Mouse (Mus musculus) urinary bladder, adult 18-20 months (tissue): Measurements from ENCODE around the gene Ero1l.

Source experiments
- DNase-seq, 2 experiments: peaks; one replicate each; pipeline ENCODE4 v3.0.0; 2022; ENCODE audit warnings: low spot score in 2 of 2, mixed read lengths in 2 of 2

Ero1l gene

DNA sequence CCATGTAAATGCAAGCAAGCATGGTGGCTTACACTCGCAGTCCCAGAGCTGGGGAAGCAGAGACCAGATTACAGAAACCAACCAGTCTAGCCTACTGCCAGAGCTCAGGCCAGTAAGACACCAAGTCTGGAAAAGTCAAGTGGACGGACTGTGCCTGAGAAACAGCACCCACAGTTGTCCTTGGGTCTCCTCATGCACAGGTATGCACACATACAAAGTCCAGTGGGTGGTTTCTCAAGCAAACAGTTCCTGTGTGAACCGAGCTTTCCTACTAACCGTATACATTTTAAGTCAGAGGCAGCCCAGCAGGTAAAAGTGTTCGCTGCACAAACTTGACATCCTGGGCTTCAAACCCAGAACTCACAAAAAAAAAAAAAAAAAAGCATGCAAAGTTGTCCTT is 12.7 kb downstream of the Ero1l start:
- DNase-seq, result no peak

DNA sequence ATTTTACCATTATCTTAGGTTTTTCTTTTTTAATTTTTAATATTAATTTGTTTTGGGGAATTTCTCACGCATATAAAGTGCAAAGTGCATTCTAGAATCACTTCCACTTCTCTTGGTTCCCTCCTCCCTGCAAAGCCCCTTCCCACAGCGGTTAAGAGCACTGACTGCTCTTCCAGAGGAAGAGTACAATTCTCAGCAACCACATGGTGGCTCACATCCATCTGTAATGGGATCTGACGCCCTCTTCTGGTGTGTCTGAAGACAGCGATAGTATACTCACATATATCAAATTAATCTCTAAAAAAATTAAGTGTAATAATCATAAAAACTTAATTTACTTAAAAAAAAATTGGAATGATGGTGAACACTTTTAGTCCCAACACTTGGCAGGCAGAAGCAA is 14.2 kb downstream of the Ero1l start:
- no peak for DNase-seq

DNA sequence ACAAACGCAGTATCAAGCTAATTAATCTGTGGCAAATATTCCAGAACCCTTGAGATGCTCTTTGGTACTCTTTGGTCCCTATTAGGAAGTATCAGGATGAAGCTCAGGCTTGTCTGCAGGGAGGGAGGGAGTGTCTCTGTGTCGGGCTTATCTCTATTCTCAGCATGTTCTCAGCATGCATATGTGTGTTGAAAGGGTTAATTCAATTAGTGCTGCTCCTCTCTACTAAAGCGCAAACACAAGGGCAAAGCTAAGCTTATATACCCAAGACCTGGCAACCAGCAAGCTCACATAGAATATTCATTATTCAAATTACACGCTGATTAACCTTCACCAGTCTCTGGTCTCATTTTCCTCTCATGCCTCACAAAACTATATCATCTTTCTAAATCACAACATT is 14.6 kb downstream of the Ero1l start:
- DNase-seq, result no peak

DNA sequence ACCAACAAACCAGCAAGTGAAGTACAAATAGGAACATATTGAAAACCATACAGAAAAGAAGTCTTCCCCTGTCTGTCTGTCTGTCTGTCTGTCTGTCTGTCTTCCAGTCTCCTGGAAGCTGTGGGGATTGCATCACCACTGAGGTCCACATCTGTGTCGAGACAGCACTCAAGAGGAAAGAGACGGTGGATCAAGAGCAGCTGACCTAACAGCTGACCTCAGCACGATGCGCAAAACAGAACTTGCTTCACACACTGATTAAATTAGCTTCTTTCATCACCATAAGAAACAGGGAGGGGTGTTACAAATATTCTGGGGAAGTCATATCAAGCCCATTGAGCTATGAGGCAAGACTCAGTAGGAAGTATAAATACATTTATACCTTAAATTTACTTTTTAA is 27.0 kb downstream of the Ero1l start:
- no peak for DNase-seq

DNA sequence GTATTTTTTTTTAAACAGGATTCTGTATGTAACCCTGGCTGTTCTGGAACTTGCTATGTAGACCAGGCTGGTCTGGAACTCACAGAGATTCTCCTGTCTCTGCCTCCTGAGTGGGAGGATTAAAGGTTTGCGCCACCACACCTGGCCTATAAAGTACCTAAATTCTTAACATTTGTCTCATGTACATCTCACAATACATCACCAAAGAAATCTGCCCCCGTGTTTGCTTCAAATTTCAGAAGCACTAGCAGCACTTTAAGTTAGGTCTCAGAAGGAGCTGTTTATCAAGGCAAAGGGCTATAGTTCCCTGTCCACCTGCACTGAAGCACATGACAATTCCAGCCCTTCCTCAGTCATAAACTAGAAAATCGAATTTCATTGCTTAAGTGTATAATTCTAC is 36.5 kb downstream of the Ero1l start:
- DNase-seq, result no peak

DNA sequence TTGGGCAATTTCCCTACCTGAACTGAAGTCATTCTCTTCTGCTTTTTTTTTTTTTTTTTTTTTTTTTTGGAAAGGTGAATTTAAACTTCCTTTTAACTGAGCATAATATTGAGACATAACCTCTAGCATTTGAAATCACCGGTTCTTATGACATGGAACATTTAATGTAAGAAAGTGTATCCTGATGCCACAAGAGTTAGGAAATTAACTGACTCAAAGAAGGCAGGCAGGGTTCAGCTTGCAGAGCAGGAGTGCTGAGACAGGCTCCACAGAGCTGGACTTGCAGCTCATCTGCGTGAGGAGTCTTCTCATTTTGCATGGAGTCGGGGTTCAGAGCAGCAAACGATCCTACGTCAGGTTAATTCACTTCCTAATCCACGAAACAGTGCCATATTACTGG is 42.8 kb downstream of the Ero1l start:
- no peak for DNase-seq

DNA sequence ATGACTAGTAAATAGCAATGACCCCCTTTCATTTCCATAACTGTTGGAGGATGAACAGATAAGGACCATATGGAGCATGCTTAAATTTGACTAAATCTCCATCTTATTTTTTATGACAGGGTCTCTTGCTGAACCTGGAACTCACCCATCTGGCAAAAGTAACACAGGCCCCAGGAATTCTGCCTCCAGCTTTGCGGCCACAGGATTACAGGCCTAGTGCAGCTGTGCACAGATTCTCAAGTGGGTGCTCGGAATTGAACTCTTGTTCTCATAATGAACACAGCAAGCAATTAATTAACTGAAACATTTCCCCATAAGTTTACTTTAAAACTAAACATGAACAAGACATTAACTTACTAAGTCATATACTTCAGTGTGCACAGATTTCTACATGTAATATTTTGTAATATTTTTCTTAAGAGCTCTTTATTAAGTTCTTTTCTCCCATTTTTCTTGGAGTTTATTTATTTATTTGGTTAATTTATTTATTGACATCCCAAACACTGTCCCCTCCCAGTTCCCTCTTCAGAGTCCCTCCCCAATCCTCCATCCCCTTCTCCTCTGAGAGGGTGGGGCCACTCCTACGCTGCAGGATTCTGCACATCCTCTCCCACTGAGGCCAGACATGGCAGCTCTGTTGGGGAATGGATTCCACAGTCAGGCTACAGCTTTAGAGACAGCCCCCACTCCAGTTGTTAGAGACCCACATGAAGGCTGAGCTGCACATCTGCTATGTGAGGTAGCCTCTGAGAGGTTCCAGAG is 54.6 kb downstream of the Ero1l start:
- no peak for DNase-seq

DNA sequence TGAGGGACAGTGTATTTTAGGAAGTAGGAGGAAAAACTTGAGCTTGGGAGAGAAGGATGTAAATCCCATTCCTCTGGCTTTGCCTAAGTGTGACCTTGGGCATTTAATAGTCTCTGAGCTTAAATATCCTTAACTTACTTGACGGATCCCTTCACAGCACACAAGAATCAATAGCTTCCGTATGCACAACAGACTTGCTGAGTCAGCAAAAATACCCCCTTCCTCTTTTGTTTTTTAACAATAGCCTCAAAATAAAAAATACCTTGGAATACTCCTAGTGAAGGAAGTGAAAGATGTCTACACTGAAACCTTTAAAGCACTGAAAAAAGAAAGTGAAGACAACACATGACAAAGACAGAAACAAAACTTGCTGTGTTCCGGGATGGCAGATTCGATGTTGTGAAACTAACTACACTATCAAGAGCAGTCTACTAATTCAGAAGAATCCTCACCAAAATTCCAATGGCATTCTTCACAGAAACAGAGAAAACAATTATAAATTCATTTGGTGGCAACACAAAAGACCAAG is 67.0 kb downstream of the Ero1l start:
- DNase-seq, result no peak

DNA sequence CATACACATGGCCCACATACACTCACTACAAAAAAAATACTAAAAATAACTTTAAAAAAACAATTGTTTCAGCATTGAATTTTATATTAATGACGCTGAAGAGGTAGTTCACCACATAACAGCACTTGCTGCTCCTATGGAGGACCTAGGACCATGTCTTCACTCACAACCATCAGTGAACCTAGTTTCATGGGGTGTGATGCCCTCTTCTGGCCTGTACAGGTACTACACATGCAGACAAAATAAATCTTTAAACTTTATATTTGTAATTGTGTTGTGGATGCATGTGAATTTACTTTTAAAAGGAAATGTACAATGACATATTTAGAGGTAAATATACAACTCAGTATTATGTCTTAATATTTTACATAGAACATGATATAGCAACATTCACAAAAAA is 77.0 kb downstream of the Ero1l start:
- DNase-seq, result no peak

DNA sequence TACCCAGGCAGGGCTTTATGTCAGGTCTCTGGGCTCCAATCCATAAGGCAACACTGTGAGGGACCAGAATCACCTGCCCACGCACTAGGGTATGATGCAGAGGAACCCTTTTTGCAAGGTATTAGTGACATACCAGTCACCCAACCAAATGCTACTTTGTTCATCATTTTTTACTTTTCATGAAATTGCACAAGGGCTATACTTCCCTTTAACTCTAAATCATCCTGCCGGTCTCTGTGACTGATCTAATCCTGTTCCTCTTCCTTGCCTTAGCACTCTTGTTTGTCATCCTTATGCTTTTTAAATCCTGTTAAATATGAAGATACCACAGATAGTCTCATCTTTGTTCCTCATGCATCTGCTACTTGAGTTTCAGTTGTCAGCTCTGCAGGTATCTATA is 79.5 kb downstream of the Ero1l start:
- DNase-seq, result no peak
